Mouse (Mus musculus): ENCODE results near the gene Mmrn2. TPM values are rescaled to one million over a fixed set of nuclear protein-coding genes. Genes with fewer than 3 reads are reported as not detected.

The Mmrn2 gene
- polyA plus RNA-seq, 1 experiment from 2014 or later = 4.2 TPM

GRCm38 (mm10) chr14:34448398-34448797, 73.1 kb downstream of the Mmrn2 start:
- no peak for ATAC-seq (replicated peaks)
- H3K9me3 ChIP-seq = no peaks in the 10 kb centered on the region
- no peaks in the 10 kb centered on the region for H3K27me3 ChIP-seq
- peaks cover 13% of the 10 kb centered on the region for H3K36me3 ChIP-seq
- no peak overlapping the region for H3K4me3 ChIP-seq
- H3K27ac ChIP-seq (replicated peaks) = no peak overlapping the region
- H3K4me2 ChIP-seq (replicated peaks) = no peak overlapping the region
- peaks cover 3% of the 10 kb centered on the region for H3K4me1 ChIP-seq
- H3K9ac ChIP-seq (replicated peaks) = no peak overlapping the region

- peaks cover 16% of the 10 kb centered on the region for H3K4me1 ChIP-seq
- no peak overlapping the region for H3K4me2 ChIP-seq (replicated peaks)
- H3K4me3 ChIP-seq = no peak overlapping the region
- no peaks in the 10 kb centered on the region for H3K27me3 ChIP-seq
- H3K36me3 ChIP-seq = peaks cover 10% of the 10 kb centered on the region; the same call in 1 of the 2 replicates
- H3K27ac ChIP-seq (replicated peaks) = no peak overlapping the region
- ATAC-seq (replicated peaks) = no peak
- 84% methylated on average over 9 of the region's 9 CpGs for WGBS
- H3K9me3 ChIP-seq = no peaks in the 10 kb centered on the region
- H3K9ac ChIP-seq (replicated peaks) = no peak overlapping the region
These were observed 74.5 kb downstream of the Mmrn2 start for GRCm38 (mm10) chr14:34449807-34450206.

GRCm38 (mm10) chr14:34450451-34450850, 75.2 kb downstream of the Mmrn2 start:
- no peak overlapping the region for H3K4me2 ChIP-seq (replicated peaks)
- H3K4me1 ChIP-seq = peaks cover 16% of the 10 kb centered on the region
- H3K36me3 ChIP-seq = peaks cover 10% of the 10 kb centered on the region; the same call in 1 of the 2 replicates
- H3K9ac ChIP-seq (replicated peaks) = no peak overlapping the region
- no peaks in the 10 kb centered on the region for H3K9me3 ChIP-seq
- H3K27ac ChIP-seq (replicated peaks) = no peak overlapping the region
- no peaks in the 10 kb centered on the region for H3K27me3 ChIP-seq
- ATAC-seq (replicated peaks) = no peak
- H3K4me3 ChIP-seq = no peak overlapping the region
- 96% methylated on average over 5 of the region's 5 CpGs for WGBS

GRCm38 (mm10) chr14:34451872-34452271, 76.6 kb downstream of the Mmrn2 start:
- H3K4me3 ChIP-seq = no peak overlapping the region
- H3K9ac ChIP-seq (replicated peaks) = no peak overlapping the region
- no peak overlapping the region for H3K27ac ChIP-seq (replicated peaks)
- H3K27me3 ChIP-seq = no peaks in the 10 kb centered on the region
- no peaks in the 10 kb centered on the region for H3K9me3 ChIP-seq
- peaks cover 5% of the 10 kb centered on the region; the same call in 1 of the 2 replicates for H3K36me3 ChIP-seq
- peaks cover 16% of the 10 kb centered on the region for H3K4me1 ChIP-seq
- ATAC-seq (replicated peaks) = peak; percentile 51; the same call in 1 of the 2 replicates
- no peak overlapping the region for H3K4me2 ChIP-seq (replicated peaks)

- H3K4me3 ChIP-seq = no peak overlapping the region
These were observed 78.4 kb downstream of the Mmrn2 start for GRCm38 (mm10) chr14:34453648-34454047.

More at GRCm38 (mm10) chr14:34453648-34454047, 78.4 kb downstream of the Mmrn2 start:
- Histone ChIP-seq H3K9me3 (no peaks in the 10 kb centered on the region), H3K27ac (replicated peaks) (peak overlapping the region; percentile 80), H3K27me3 (no peaks in the 10 kb centered on the region), H3K36me3 (peaks cover 3% of the 10 kb centered on the region; the same call in 1 of the 2 replicates), H3K4me1 (peaks cover 16% of the 10 kb centered on the region), H3K4me2 (replicated peaks) (peak overlapping the region; percentile 17), H3K9ac (replicated peaks) (peak overlapping the region; percentile 9; the same call in 1 of the 2 replicates)
- WGBS = 4% methylated on average over 6 of the region's 6 CpGs
- peak; percentile 58; the same call in 1 of the 2 replicates for ATAC-seq (replicated peaks)

Other genes with a start within 250 kb of the Mmrn2 start
- 0.04 and 0.05 TPM in 2 replicates for gene Npy4r, start 223.0 kb upstream of the Mmrn2 start, polyA plus RNA-seq (2015; fragmentation: Nextera tagmentation; extraction: Ambion mirVana)
- 3.8 and 3.9 TPM in 2 replicates for gene Gprin2, start 173.8 kb upstream of the Mmrn2 start, polyA plus RNA-seq (2015; fragmentation: Nextera tagmentation; extraction: Ambion mirVana)
- gene Syt15, start 155.9 kb upstream of the Mmrn2 start, polyA plus RNA-seq (2015; fragmentation: Nextera tagmentation; extraction: Ambion mirVana) = 0.41 and 0.65 TPM in 2 replicates
- gene Shld2, start 65.0 kb upstream of the Mmrn2 start, polyA plus RNA-seq (2015; fragmentation: Nextera tagmentation; extraction: Ambion mirVana) = 7.6 and 8.0 TPM in 2 replicates
- 93.2 and 100 TPM in 2 replicates for gene Glud1, start 64.7 kb upstream of the Mmrn2 start, polyA plus RNA-seq (2015; fragmentation: Nextera tagmentation; extraction: Ambion mirVana)
- gene Fam25c, start 20.0 kb upstream of the Mmrn2 start, polyA plus RNA-seq (2015; fragmentation: Nextera tagmentation; extraction: Ambion mirVana) = not detected in 2 replicates
- 1.9 and 2.9 TPM in 2 replicates for gene Sncg, start 676 bp upstream of the Mmrn2 start, polyA plus RNA-seq (2015; fragmentation: Nextera tagmentation; extraction: Ambion mirVana)
- gene Bmpr1a, start 127.9 kb downstream of the Mmrn2 start, polyA plus RNA-seq (2015; fragmentation: Nextera tagmentation; extraction: Ambion mirVana) = 23.4 and 24.7 TPM in 2 replicates
- gene 9230112D13Rik, start 147.3 kb downstream of the Mmrn2 start, polyA plus RNA-seq (2015; fragmentation: Nextera tagmentation; extraction: Ambion mirVana) = not detected in 2 replicates
- 0.46 and 0.60 TPM in 2 replicates for gene Ldb3, start 213.2 kb downstream of the Mmrn2 start, polyA plus RNA-seq (2015; fragmentation: Nextera tagmentation; extraction: Ambion mirVana)
- not detected in 2 replicates for gene Opn4, start 224.7 kb downstream of the Mmrn2 start, polyA plus RNA-seq (2015; fragmentation: Nextera tagmentation; extraction: Ambion mirVana)